Mouse (Mus musculus) layer of hippocampus, adult 8-10 months (tissue): ENCODE data around the gene Clrn2. TPM values are rescaled to one million over a fixed set of nuclear protein-coding genes. Genes with fewer than 3 reads are reported as not detected.
"Not testable (repeated sequence)": the region's sequence is repeated elsewhere in the genome, so short reads cannot be mapped to it uniquely, and the experiment has no call there.

ENCODE experiments used
- DNase-seq, 2 experiments: peaks; one replicate each; pipeline ENCODE4 v3.0.0; 2022; ENCODE audit warnings: low spot score in 2 of 2
- total RNA-seq, 4 experiments: library from RNA; stranded (reverse); gene quantifications; 2 replicates each; pipeline ENCODE4 v1.2.4; 2022

Clrn2 gene
- under 1 TPM in 2 of 4 experiments, not detected in 2; 0.69 to 0.80 TPM for total RNA-seq

DNA sequence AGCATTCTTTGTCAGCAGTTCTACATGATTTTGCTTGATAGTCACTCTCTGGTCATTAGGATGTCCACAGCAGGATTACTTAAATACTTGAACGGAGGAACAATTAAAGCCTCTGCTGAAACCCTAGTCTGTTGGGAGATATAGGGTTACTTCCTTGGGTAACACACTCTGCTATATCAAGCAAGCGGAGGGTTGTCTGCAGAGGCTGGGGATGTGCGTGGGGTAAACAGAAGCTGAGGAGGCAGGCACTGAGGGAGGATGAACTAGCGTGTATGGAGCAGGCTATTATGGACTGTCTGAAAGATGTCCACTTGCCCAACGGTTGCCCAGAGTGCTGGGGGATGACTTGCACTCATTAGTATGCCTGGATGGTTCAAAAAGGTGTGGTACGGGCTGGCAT lies at the start of gene Clrn2:
Gene Clrn2, plus strand, starts transcription at position 301 of the 400 bp plus-strand sequence.
- DNase-seq: no peak

DNA sequence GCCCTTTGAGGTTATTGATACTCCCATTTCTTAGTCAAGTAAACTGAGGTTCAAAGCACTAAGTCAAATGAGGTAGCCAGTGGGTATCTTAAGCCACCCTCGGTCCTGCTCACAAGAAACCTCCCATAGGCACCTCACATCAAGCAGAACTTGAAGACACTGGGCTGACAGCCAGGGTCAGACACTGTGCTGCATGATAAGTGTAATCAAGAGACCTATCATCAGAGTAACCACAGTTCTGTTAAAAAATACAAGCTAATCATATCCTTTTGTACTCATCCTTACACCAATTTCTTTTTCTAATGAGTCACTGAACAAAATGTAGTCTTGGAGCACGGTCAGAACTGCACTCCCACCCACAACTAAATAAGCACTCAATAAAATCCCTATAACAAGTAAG lies 47.4 kb upstream of the Clrn2 start:
- no peak for DNase-seq

- no peak for DNase-seq
Measured at GRCm38 (mm10) chr5:45416478-45416877, 37.1 kb upstream of the Clrn2 start.

GRCm38 (mm10) chr5:45417859-45418443 lies 35.6 kb upstream of the Clrn2 start:
- DNase-seq: no peak

GRCm38 (mm10) chr5:45419841-45420638 lies 33.5 kb upstream of the Clrn2 start:
- no peak for DNase-seq

- DNase-seq: no peak
Measured at GRCm38 (mm10) chr5:45421881-45422844, 31.4 kb upstream of the Clrn2 start.

GRCm38 (mm10) chr5:45424021-45424886 lies 29.3 kb upstream of the Clrn2 start:
- peak in 1 of 2 experiments; percentile 61 for DNase-seq

DNA sequence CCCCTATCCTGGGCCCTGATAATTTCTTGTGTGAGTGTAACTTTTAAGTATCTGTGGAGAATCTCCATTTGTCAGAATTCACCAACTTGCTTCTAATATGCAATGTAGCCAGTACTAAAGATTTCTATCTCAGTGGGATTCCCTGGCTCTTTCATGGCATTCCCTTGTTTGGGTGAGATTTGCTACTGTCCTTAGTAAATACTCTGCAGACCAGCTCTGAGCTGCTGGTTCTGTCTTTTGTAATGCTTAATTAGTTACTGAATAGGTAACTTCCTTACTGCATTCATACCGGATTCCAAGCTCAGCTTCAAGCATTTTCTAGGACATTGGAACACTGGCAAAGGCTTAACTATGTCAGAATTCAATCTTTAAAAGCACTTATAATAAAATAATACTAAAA lies 27.8 kb upstream of the Clrn2 start:
- not testable (repeated sequence) for DNase-seq

GRCm38 (mm10) chr5:45426416-45427034 lies 27.0 kb upstream of the Clrn2 start:
- no peak for DNase-seq

DNA sequence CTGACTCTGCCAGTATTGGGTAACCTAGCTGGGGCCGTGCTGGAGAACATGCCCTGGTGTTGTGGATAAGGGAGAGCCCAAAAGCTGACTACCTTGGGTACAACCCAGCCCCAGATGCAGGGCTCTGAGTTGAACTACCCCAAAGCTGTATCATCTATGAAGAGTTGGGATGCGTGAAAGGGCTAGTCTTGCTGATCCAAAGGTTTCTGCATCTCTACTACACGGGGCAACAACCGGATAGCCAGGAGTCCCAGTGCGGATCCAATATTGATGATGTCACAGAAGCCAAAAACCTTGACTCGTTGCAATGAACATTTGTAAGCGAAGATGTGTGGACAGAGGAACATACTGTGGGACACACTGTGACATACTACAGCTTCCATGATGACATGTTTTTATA lies 25.7 kb upstream of the Clrn2 start:
- DNase-seq: no peak

- DNase-seq: no peak
Measured at GRCm38 (mm10) chr5:45435967-45436950, 17.3 kb upstream of the Clrn2 start.

DNA sequence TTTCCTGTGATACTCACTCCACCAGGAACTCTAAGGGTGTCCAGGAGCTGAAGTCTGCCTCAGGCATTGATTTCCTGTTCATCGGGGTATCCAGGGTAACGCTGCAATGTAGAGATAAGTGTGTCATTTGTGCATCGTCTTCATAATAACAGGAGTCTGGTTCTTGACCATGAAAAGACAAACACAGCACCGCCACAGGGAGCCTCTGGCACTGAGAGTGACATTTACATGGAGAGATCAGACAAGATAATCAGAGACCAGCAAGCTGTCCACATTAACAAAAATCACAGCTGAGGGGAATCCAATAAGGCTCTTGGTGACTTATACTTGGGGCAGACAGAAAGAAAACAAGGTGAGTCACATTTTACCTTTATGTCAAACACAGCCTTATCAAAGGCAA lies 15.7 kb upstream of the Clrn2 start:
- DNase-seq: no peak

DNA sequence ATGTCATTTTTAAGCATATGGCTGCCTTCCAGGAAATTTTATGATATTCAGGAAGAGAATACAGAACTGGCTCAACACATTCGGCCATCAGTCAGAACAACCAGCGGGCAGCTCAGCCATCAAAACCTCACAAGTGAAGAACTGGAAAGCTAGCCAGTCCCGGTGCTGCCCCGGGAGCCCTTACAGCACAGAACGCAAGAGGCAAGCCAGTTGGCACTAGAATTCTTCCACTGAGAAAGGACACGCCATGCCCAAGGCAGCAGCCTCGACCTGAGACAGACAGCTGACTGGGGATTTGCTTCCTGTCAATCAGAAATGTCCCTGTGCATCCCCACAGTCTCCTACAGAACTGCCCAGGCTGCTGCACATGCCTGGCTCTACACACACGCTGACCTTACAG lies 15.2 kb upstream of the Clrn2 start:
- DNase-seq: no peak

- DNase-seq: no peak
Measured at GRCm38 (mm10) chr5:45441124-45441523, 12.4 kb upstream of the Clrn2 start.

DNA sequence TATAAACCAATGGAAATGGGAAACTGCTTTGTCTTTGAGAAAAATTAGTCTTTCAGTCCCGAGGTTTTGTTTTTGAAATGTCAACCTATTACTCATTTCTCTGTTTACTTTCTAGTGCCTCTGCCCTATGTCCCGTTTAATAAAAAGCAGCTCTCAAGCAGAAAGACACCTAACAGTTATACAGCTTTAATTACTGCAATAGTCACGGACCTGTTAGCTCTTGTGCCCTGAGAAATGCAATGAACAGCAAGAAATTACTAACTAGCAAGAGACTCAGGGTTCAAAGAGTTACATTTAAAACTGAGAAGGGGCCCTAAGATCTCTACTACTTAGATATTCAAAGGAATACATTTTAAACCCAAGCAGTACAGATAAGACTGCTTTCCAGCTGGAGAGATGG lies 11.8 kb upstream of the Clrn2 start:
- DNase-seq: no peak

GRCm38 (mm10) chr5:45444130-45444832 lies 9.3 kb upstream of the Clrn2 start:
- DNase-seq: no peak

- DNase-seq: no peak
Measured at GRCm38 (mm10) chr5:45448676-45449075, 4.9 kb upstream of the Clrn2 start.

- no peak for DNase-seq
Measured at GRCm38 (mm10) chr5:45449206-45449605, 4.3 kb upstream of the Clrn2 start.
